Mouse (Mus musculus): ENCODE measurements at regions not wholly inside any gene's neighbourhood (a gene's known extent, or its start where the extent isn't known, plus 50 kb on each side); places are given as distances from the start of the nearest gene placed in this dataset.
A peak's percentile ranks its signal among the peaks of the same experiment; 100 is the strongest.

GRCm38 (mm10) chr1:64305427-64306213 lies 183.5 kb upstream of the Klf7 start:
- peak; percentile 67 for ATAC-seq (ENCODE audit: insufficient number of reproducible peaks, low FRiP score, low TSS enrichment, low read depth)
- 43% methylated on average over 13 of the region's 13 CpGs for WGBS
- H3K36me3 ChIP-seq: no peaks in the 10 kb centered on the region

GRCm38 (mm10) chr1:64302833-64303358 lies 180.8 kb upstream of the Klf7 start:
- H3K27me3 ChIP-seq: no peaks in the 10 kb centered on the region
- no peaks in the 10 kb centered on the region for H3K9me3 ChIP-seq
- no peak overlapping the region for H3K4me3 ChIP-seq
- no peak overlapping the region for H3K27ac ChIP-seq
- WGBS: 24% methylated on average over 10 of the region's 10 CpGs
- peaks cover 3% of the 10 kb centered on the region for H3K4me1 ChIP-seq
- H3K9ac ChIP-seq: no peak overlapping the region
- H3K36me3 ChIP-seq: no peaks in the 10 kb centered on the region
- H3K4me2 ChIP-seq: no peak overlapping the region
- ATAC-seq (ENCODE audit: insufficient number of reproducible peaks, low FRiP score, low TSS enrichment, low read depth): no peak

More at GRCm38 (mm10) chr1:64305427-64306213, 183.5 kb upstream of the Klf7 start:
- Histone ChIP-seq H3K4me1 (peaks cover 3% of the 10 kb centered on the region), H3K27ac (peak overlapping the region; percentile 72), H3K27me3 (no peaks in the 10 kb centered on the region), H3K9me3 (no peaks in the 10 kb centered on the region), H3K4me2 (no peak overlapping the region), H3K9ac (no peak overlapping the region), H3K4me3 (no peak overlapping the region)

GRCm38 (mm10) chr1:64301530-64302061 lies 179.5 kb upstream of the Klf7 start:
- H3K27ac ChIP-seq: no peak overlapping the region
- ATAC-seq (ENCODE audit: insufficient number of reproducible peaks, low FRiP score, low TSS enrichment, low read depth): 0 out of 2 replicates have a peak, but pooled peaks have one; percentile 7
- H3K4me1 ChIP-seq: peaks cover 3% of the 10 kb centered on the region
- H3K9ac ChIP-seq: no peak overlapping the region
- no peaks in the 10 kb centered on the region for H3K27me3 ChIP-seq
- no peaks in the 10 kb centered on the region for H3K36me3 ChIP-seq
- H3K9me3 ChIP-seq: no peaks in the 10 kb centered on the region
- H3K4me3 ChIP-seq: no peak overlapping the region
- H3K4me2 ChIP-seq: no peak overlapping the region
- 44% methylated on average over 6 of the region's 6 CpGs for WGBS

GRCm38 (mm10) chr1:64300951-64301529 lies 179.0 kb upstream of the Klf7 start:
- Histone ChIP-seq H3K27ac (no peak overlapping the region), H3K9me3 (no peaks in the 10 kb centered on the region), H3K27me3 (no peaks in the 10 kb centered on the region), H3K36me3 (no peaks in the 10 kb centered on the region), H3K4me1 (peaks cover 3% of the 10 kb centered on the region), H3K4me2 (no peak overlapping the region), H3K4me3 (no peak overlapping the region), H3K9ac (no peak overlapping the region)
- WGBS: 76% methylated on average over 8 of the region's 8 CpGs
- 0 out of 2 replicates have a peak, but pooled peaks have one; percentile 30 for ATAC-seq (ENCODE audit: insufficient number of reproducible peaks, low FRiP score, low TSS enrichment, low read depth)

- Histone ChIP-seq H3K27ac (no peak overlapping the region), H3K4me1 (0 out of 2 replicates have a peak, but pooled peaks cover 4% of the 10 kb centered on the region), H3K9me3 (no peaks in the 10 kb centered on the region), H3K4me2 (no peak overlapping the region), H3K9ac (no peak overlapping the region), H3K36me3 (no peaks in the 10 kb centered on the region), H3K4me3 (no peak overlapping the region), H3K27me3 (no peaks in the 10 kb centered on the region)
- 46% methylated on average over 2 of the region's 2 CpGs for WGBS
- no peak for ATAC-seq (ENCODE audit: insufficient number of reproducible peaks, low FRiP score, low TSS enrichment, low read depth)
These were observed 176.9 kb upstream of the Klf7 start for GRCm38 (mm10) chr1:64298950-64299349.

GRCm38 (mm10) chr1:64298188-64298587 lies 176.1 kb upstream of the Klf7 start:
- Histone ChIP-seq H3K27me3 (no peaks in the 10 kb centered on the region), H3K9ac (no peak overlapping the region), H3K36me3 (no peaks in the 10 kb centered on the region), H3K4me2 (no peak overlapping the region), H3K27ac (no peak overlapping the region), H3K4me1 (0 out of 2 replicates have a peak, but pooled peaks cover 4% of the 10 kb centered on the region), H3K4me3 (no peak overlapping the region), H3K9me3 (no peaks in the 10 kb centered on the region)
- 73% methylated on average over 14 of the region's 14 CpGs for WGBS
- no peak for ATAC-seq (ENCODE audit: insufficient number of reproducible peaks, low FRiP score, low TSS enrichment, low read depth)

GRCm38 (mm10) chr1:64297343-64297742 lies 175.3 kb upstream of the Klf7 start:
- H3K36me3 ChIP-seq: no peaks in the 10 kb centered on the region
- no peak overlapping the region for H3K4me3 ChIP-seq
- 60% methylated on average over 5 of the region's 5 CpGs for WGBS
- no peak overlapping the region for H3K4me2 ChIP-seq
- no peak overlapping the region for H3K9ac ChIP-seq
- no peak overlapping the region for H3K27ac ChIP-seq
- no peak for ATAC-seq (ENCODE audit: insufficient number of reproducible peaks, low FRiP score, low TSS enrichment, low read depth)
- no peaks in the 10 kb centered on the region for H3K9me3 ChIP-seq
- H3K27me3 ChIP-seq: no peaks in the 10 kb centered on the region
- 0 out of 2 replicates have a peak, but pooled peaks cover 4% of the 10 kb centered on the region for H3K4me1 ChIP-seq

- Histone ChIP-seq H3K27ac (no peak overlapping the region), H3K4me1 (0 out of 2 replicates have a peak, but pooled peaks cover 4% of the 10 kb centered on the region), H3K36me3 (no peaks in the 10 kb centered on the region), H3K9ac (no peak overlapping the region), H3K9me3 (no peaks in the 10 kb centered on the region), H3K4me2 (no peak overlapping the region), H3K4me3 (no peak overlapping the region), H3K27me3 (no peaks in the 10 kb centered on the region)
- WGBS: 32% methylated on average over 6 of the region's 6 CpGs
- ATAC-seq (ENCODE audit: insufficient number of reproducible peaks, low FRiP score, low TSS enrichment, low read depth): no peak
These were observed 173.4 kb upstream of the Klf7 start for GRCm38 (mm10) chr1:64295512-64295945.

- H3K27me3 ChIP-seq: no peaks in the 10 kb centered on the region
- H3K9me3 ChIP-seq: no peaks in the 10 kb centered on the region
- 0 out of 2 replicates have a peak, but pooled peaks cover 4% of the 10 kb centered on the region for H3K4me1 ChIP-seq
- WGBS: 69% methylated on average over 7 of the region's 7 CpGs
- no peak overlapping the region for H3K4me2 ChIP-seq
- ATAC-seq (ENCODE audit: insufficient number of reproducible peaks, low FRiP score, low TSS enrichment, low read depth): no peak
- H3K36me3 ChIP-seq: no peaks in the 10 kb centered on the region
- no peak overlapping the region for H3K4me3 ChIP-seq
- no peak overlapping the region for H3K27ac ChIP-seq
- H3K9ac ChIP-seq: no peak overlapping the region
These were observed 173.0 kb upstream of the Klf7 start for GRCm38 (mm10) chr1:64295051-64295450.

GRCm38 (mm10) chr1:64288812-64289447 lies 166.8 kb upstream of the Klf7 start:
- WGBS: 28% methylated on average over 12 of the region's 12 CpGs
- Histone ChIP-seq H3K9ac (no peak overlapping the region), H3K27me3 (no peaks in the 10 kb centered on the region), H3K4me1 (peaks cover 6% of the 10 kb centered on the region), H3K36me3 (no peaks in the 10 kb centered on the region), H3K4me3 (no peak overlapping the region), H3K4me2 (0 out of 2 replicates have a peak overlapping the region, but pooled peaks have one; percentile 14), H3K9me3 (no peaks in the 10 kb centered on the region), H3K27ac (no peak overlapping the region)
- no peak for ATAC-seq (ENCODE audit: insufficient number of reproducible peaks, low FRiP score, low TSS enrichment, low read depth)

- Histone ChIP-seq H3K9me3 (no peaks in the 10 kb centered on the region), H3K4me2 (no peak overlapping the region), H3K27ac (no peak overlapping the region), H3K36me3 (no peaks in the 10 kb centered on the region), H3K27me3 (no peaks in the 10 kb centered on the region), H3K9ac (no peak overlapping the region), H3K4me1 (peaks cover 6% of the 10 kb centered on the region), H3K4me3 (no peak overlapping the region)
- ATAC-seq (ENCODE audit: insufficient number of reproducible peaks, low FRiP score, low TSS enrichment, low read depth): no peak
- WGBS: 53% methylated on average over 2 of the region's 2 CpGs
These were observed 165.0 kb upstream of the Klf7 start for GRCm38 (mm10) chr1:64287068-64287467.
